Mouse (Mus musculus) kidney, postnatal 36 days (tissue): ENCODE measurements at regions not wholly inside any gene's neighbourhood (a gene's known extent, or its start where the extent isn't known, plus 50 kb on each side); places are given as distances from the start of the nearest gene placed in this dataset.

Source experiments
- DNase-seq, 2 experiments: peaks; one replicate each; pipeline ENCODE4 v3.0.0; 2021 to 2022; ENCODE audit warnings: mixed read lengths in 2 of 2

- DNase-seq = no peak
Observed at GRCm38 (mm10) chr1:137852262-137852661, 323.2 kb downstream of the Ptprc start.

GRCm38 (mm10) chr1:137847311-137847923 lies 328.1 kb downstream of the Ptprc start:
- DNase-seq = no peak

GRCm38 (mm10) chr1:137846857-137847256 lies 328.7 kb downstream of the Ptprc start:
- DNase-seq = no peak

GRCm38 (mm10) chr1:137840531-137840930 lies 335.0 kb downstream of the Ptprc start:
- DNase-seq = no peak

- DNase-seq = no peak
Observed at GRCm38 (mm10) chr1:137839703-137840102, 335.8 kb downstream of the Ptprc start.

GRCm38 (mm10) chr1:137839263-137839662 lies 336.2 kb downstream of the Ptprc start:
- no peak for DNase-seq

GRCm38 (mm10) chr1:137838357-137838756 lies 337.2 kb downstream of the Ptprc start:
- DNase-seq = no peak

GRCm38 (mm10) chr1:137833535-137833934 lies 342.0 kb downstream of the Ptprc start:
- DNase-seq = no peak

GRCm38 (mm10) chr1:137831284-137831683 lies 344.2 kb downstream of the Ptprc start:
- no peak for DNase-seq

- no peak for DNase-seq
Observed at GRCm38 (mm10) chr1:137827379-137827778, 348.1 kb downstream of the Ptprc start.

GRCm38 (mm10) chr1:137815401-137815888 lies 360.1 kb downstream of the Ptprc start:
- no peak for DNase-seq

GRCm38 (mm10) chr1:137814556-137814955 lies 361.0 kb downstream of the Ptprc start:
- no peak for DNase-seq

- DNase-seq = no peak
Observed at GRCm38 (mm10) chr1:137813716-137814115, 361.8 kb downstream of the Ptprc start.

- no peak for DNase-seq
Observed at GRCm38 (mm10) chr1:137811981-137812380, 363.5 kb downstream of the Ptprc start.

GRCm38 (mm10) chr1:137806742-137807141 lies 368.8 kb downstream of the Ptprc start:
- no peak for DNase-seq

GRCm38 (mm10) chr1:137806252-137806651 lies 369.3 kb downstream of the Ptprc start:
- DNase-seq = no peak

- DNase-seq = no peak
Observed at GRCm38 (mm10) chr1:137802119-137802518, 373.4 kb downstream of the Ptprc start.

GRCm38 (mm10) chr1:137800752-137801151 lies 374.8 kb downstream of the Ptprc start:
- no peak for DNase-seq

GRCm38 (mm10) chr1:137788789-137789188 lies 386.7 kb downstream of the Ptprc start:
- no peak for DNase-seq

- no peak for DNase-seq
Observed at GRCm38 (mm10) chr1:137786653-137787052, 388.9 kb downstream of the Ptprc start.

GRCm38 (mm10) chr1:137774586-137774985 lies 400.9 kb downstream of the Ptprc start:
- no peak for DNase-seq

GRCm38 (mm10) chr1:137760797-137761196 lies 414.7 kb downstream of the Ptprc start:
- DNase-seq = no peak

- DNase-seq = no peak
Observed at GRCm38 (mm10) chr1:137751446-137751961, 424.0 kb downstream of the Ptprc start.

- no peak for DNase-seq
Observed at GRCm38 (mm10) chr1:137750894-137751293, 424.6 kb downstream of the Ptprc start.

- DNase-seq = no peak
Observed at GRCm38 (mm10) chr1:137746129-137746528, 429.4 kb downstream of the Ptprc start.
